Mouse (Mus musculus) heart, postnatal 0 days (tissue): ENCODE results near the gene Scgb2a2. TPM values are rescaled to one million over a fixed set of nuclear protein-coding genes. Genes with fewer than 3 reads are reported as not detected.

Source experiments
- ATAC-seq: fragments of 200-750 bp; cut with Nextera tagmentation; 2 replicates; pipeline ENCODE4 v1.8.0; 2017; ENCODE audit warnings: low read depth, moderate number of reproducible peaks, moderate library complexity; ENCODE audit not compliant: insufficient read depth
- DNase-seq: peaks from one replicate; pipeline ENCODE4 v3.0.0-alpha.2; 2016; ENCODE audit warnings: low spot score
- H3K27ac ChIP-seq: fragments of 300-500 bp; sonication (generic); 2 replicates; pipeline ENCODE4 v1.5.1; 2014; ENCODE audit warnings: low read depth, mild to moderate bottlenecking
- H3K27me3 ChIP-seq: fragments of 300-500 bp; sonication (generic); 2 replicates; pipeline ENCODE4 v1.6.1; 2014; ENCODE audit warnings: low read length, mixed read lengths; ENCODE audit not compliant: control insufficient read depth, insufficient read depth
- H3K36me3 ChIP-seq: fragments of 300-500 bp; sonication (generic); replicated peaks from 2 replicates; pipeline ENCODE4 v1.6.1; 2014; ENCODE audit warnings: low read length, mixed read lengths; ENCODE audit not compliant: control insufficient read depth, insufficient read depth
- H3K4me1 ChIP-seq: fragments of 300-500 bp; sonication (generic); 2 replicates; pipeline ENCODE4 v1.6.1; 2014; ENCODE audit warnings: antibody characterized with exemption; ENCODE audit not compliant: control insufficient read depth, insufficient read depth
- H3K4me2 ChIP-seq: fragments of 300-500 bp; sonication (generic); 2 replicates; pipeline ENCODE4 v1.6.1; 2014; ENCODE audit warnings: low read depth, mild to moderate bottlenecking, low read length, moderate library complexity
- H3K4me3 ChIP-seq: fragments of 300-500 bp; sonication (generic); 2 replicates; pipeline ENCODE4 v1.5.1; 2014; ENCODE audit warnings: low read depth, low read length
- H3K9ac ChIP-seq: fragments of 300-500 bp; sonication (generic); replicated peaks from 2 replicates; pipeline ENCODE4 v1.6.1; 2014; ENCODE audit warnings: low read depth, low read length, mixed read lengths
- H3K9me3 ChIP-seq: fragments of 300-500 bp; sonication (generic); replicated peaks from 2 replicates; pipeline ENCODE4 v1.6.1; 2016; ENCODE audit warnings: low read length; ENCODE audit not compliant: control insufficient read depth
- CTCF ChIP-seq: IDR thresholded peaks from 2 replicates; pipeline ENCODE4 v1.5.1; 2016; ENCODE audit warnings: antibody characterized with exemption, control low read depth, low read depth
- EP300 ChIP-seq: IDR thresholded peaks from 2 replicates; pipeline ENCODE4 v1.6.1; 2016; ENCODE audit warnings: antibody characterized with exemption, low read depth
- WGBS: fragments of 180-500 bp; shearing (Covaris S2); extraction: QIAGEN DNeasy Blood & Tissue Kit; methylation state at CpG from one replicate; pipeline ENCODE4 v1.1.7; 2014; 5-methylcytosine and 5-hydroxymethylcytosine counted together
- polyA plus RNA-seq: library from polyadenylated mRNA; unstranded; fragments of >200 nt; fragmentation: Nextera tagmentation; extraction: Ambion mirVana; gene quantifications from 2 replicates; pipeline ENCODE4 v1.2.1, GENCODE M21; 2015
- total RNA-seq: library from RNA; depleted of rRNA; stranded (reverse); fragments of >200 nt; gene quantifications from 2 replicates; pipeline ENCODE4 v1.2.3, GENCODE M21; 2014; ENCODE audit warnings: low replicate concordance

Gene Scgb2a2
- total and polyA plus RNA-seq, 2 experiments from 2014 or later = not detected

DNA sequence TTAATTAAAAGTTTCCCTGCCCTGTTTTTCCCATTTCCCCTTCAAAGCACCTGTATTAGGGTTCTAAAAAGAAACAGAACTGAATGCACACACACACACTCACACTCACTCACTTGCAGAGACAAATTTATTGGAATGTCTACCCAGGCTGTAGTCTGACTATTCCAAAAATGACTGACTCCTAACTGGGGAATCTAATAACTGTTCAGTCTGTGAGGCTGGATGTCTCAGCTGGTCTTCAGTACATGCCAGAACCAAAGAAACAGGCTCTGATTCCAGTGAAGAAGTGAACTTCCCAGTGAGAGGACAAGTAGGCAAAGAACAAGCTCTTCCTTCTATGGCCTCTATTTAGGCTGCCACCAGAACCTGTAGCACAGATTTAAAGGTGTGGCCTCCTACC lies 18.1 kb downstream of the Scgb2a2 start:
- Histone ChIP-seq H3K27me3 (no peaks in the 10 kb centered on the region), H3K9me3 (no peaks in the 10 kb centered on the region), H3K9ac (no peak overlapping the region), H3K4me2 (no peak overlapping the region), H3K27ac (no peak overlapping the region), H3K4me1 (no peaks in the 10 kb centered on the region), H3K36me3 (0 out of 2 replicates have a peak, but pooled peaks cover 5% of the 10 kb centered on the region), H3K4me3 (no peak overlapping the region)
- ATAC-seq = no peak
- TF ChIP-seq CTCF = no peak
- no peak for TF ChIP-seq EP300
- no peak for DNase-seq

DNA sequence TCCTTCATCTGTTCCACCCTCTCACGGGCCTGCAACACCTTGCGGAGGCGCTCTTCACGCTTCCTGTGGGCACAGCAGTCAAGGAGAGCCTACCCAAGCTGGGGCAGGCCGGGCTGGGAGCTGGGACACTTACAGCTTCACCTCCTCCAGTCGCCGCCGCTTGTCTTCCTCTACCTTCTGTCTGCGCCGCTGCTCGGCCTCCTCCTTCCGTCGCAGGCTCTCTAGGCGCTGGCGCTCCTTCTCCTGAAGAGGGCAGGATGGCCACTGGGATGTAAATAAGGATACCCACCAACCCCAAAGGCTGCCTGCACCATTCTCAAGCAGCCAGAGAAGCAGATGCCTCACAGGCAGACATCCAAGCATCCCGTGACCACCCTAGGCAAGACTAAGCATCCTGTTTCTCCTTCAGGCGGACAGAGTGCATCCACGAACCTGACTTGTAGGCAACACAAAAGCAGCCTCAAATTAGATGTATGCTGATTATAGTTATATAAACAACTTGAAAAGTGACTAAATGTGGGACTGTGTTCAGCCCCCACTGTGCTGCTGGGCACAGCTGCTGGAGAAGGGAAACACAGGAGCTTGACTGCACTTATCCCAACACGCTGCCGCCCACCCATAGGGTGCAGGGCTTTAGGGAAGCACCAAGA lies 30.9 kb downstream of the Scgb2a2 start:
- no peaks in the 10 kb centered on the region for H3K9me3 ChIP-seq
- H3K4me3 ChIP-seq = no peak overlapping the region
- H3K27me3 ChIP-seq = no peaks in the 10 kb centered on the region
- WGBS = 95% methylated on average over 20 of the region's 20 CpGs
- no peak overlapping the region for H3K27ac ChIP-seq
- DNase-seq (no peak), ATAC-seq (no peak)
- H3K4me1 ChIP-seq = no peaks in the 10 kb centered on the region
- TF ChIP-seq EP300 (no peak), CTCF (no peak)
- H3K9ac ChIP-seq = no peak overlapping the region
- no peak overlapping the region for H3K4me2 ChIP-seq
- peaks cover 91% of the 10 kb centered on the region for H3K36me3 ChIP-seq

DNA sequence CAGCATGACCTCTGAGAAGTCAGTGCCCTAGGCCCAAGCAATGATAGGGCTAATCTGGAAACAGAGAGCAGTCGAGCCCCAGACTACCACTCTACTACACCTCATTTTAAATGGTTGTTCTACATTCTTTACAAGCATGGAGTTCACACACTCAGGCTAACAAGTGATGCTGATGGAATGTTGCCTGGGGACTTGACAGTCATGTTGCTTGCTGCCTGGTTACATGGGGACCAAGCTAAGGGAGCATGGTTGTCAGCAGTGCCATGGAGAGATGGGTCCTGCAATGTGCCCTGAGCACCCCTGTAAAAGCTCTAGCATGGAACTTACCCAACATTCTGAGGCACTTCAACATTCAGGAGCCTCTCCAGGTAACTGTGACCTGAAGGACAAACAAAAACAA lies 39.0 kb downstream of the Scgb2a2 start:
- 63% methylated on average over 1 of the region's 1 CpGs for WGBS

DNA sequence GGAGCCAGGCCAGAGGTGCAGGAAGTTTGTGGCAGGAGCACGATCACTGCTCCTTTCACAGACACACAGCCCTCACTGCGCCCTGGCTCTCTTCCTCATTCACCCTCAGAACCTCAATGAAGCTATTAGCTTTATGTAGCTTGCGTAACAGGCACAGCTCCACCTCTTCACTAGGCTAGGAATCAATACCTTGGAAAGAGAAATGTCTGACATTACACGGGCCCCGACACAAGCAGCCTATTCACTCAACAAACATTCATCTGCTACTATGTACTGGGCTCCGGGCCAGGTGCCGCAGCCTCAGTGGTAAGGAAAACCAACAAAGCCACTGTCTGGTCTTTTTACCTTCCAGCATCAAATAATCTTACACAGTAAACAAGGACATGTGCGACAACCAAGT lies 39.4 kb downstream of the Scgb2a2 start:
- Histone ChIP-seq H3K27ac (no peak overlapping the region), H3K9ac (no peak overlapping the region), H3K36me3 (peaks cover 84% of the 10 kb centered on the region), H3K4me2 (no peak overlapping the region), H3K27me3 (no peaks in the 10 kb centered on the region), H3K4me1 (no peaks in the 10 kb centered on the region), H3K4me3 (no peak overlapping the region), H3K9me3 (no peaks in the 10 kb centered on the region)
- TF ChIP-seq CTCF (no peak), EP300 (no peak)
- 82% methylated on average over 8 of the region's 8 CpGs for WGBS
- no peak for ATAC-seq
- no peak for DNase-seq

More for the DNA sequence above, 39.0 kb downstream of the Scgb2a2 start:
- H3K36me3 ChIP-seq = peaks cover 84% of the 10 kb centered on the region
- H3K4me3 ChIP-seq = no peak overlapping the region
- H3K27me3 ChIP-seq = no peaks in the 10 kb centered on the region
- DNase-seq (no peak), ATAC-seq (no peak)
- no peaks in the 10 kb centered on the region for H3K9me3 ChIP-seq
- H3K4me1 ChIP-seq = no peaks in the 10 kb centered on the region
- H3K27ac ChIP-seq = no peak overlapping the region
- no peak overlapping the region for H3K4me2 ChIP-seq
- no peak overlapping the region for H3K9ac ChIP-seq
- TF ChIP-seq CTCF (no peak), EP300 (no peak)

DNA sequence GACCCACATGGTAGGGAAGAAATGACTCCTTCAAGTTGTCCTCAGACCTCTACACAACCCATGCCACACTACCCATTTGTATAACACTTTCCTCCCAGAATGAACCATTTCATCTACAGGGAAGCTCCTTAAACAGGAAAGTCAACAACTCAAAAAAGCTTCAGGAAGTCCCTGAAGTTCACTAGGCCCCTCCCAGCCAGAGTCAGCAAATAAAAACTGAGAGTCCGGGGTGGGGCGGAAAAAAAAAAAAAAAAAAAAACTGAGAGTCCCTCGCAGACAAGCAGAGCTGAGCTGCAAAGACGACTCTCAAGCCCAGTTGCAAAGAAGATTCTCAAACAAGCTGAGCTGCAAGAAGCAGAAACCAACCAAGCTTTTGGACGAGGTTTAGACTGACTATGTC lies 48.7 kb downstream of the Scgb2a2 start:
- no peak overlapping the region for H3K4me3 ChIP-seq
- H3K27me3 ChIP-seq = no peaks in the 10 kb centered on the region
- WGBS = 58% methylated on average over 5 of the region's 5 CpGs

More for the DNA sequence above, 48.7 kb downstream of the Scgb2a2 start:
- ATAC-seq (no peak), DNase-seq (no peak)
- no peak overlapping the region for H3K9ac ChIP-seq
- H3K27ac ChIP-seq = no peak overlapping the region
- H3K4me2 ChIP-seq = no peak overlapping the region
- H3K9me3 ChIP-seq = no peaks in the 10 kb centered on the region
- peaks cover 43% of the 10 kb centered on the region for H3K36me3 ChIP-seq
- H3K4me1 ChIP-seq = peaks cover 14% of the 10 kb centered on the region
- TF ChIP-seq EP300 = no peak
- TF ChIP-seq CTCF = no peak
